Mouse (Mus musculus): ENCODE data around the gene Tnrc6c.

The Tnrc6c gene

GRCm38 (mm10) chr11:117638386-117638785 lies 15.7 kb upstream of the Tnrc6c start:
- no peak for DNase-seq (ENCODE audit: low read depth, low spot score)

GRCm38 (mm10) chr11:117638809-117639208 lies 15.3 kb upstream of the Tnrc6c start:
- no peak for DNase-seq (ENCODE audit: low read depth, low spot score)

- no peak for DNase-seq (ENCODE audit: low read depth, low spot score)
These were observed 14.6 kb upstream of the Tnrc6c start for GRCm38 (mm10) chr11:117639331-117639970.

GRCm38 (mm10) chr11:117642181-117642580 lies 11.9 kb upstream of the Tnrc6c start:
- DNase-seq (ENCODE audit: low read depth, low spot score) = no peak

GRCm38 (mm10) chr11:117643240-117643639 lies 10.8 kb upstream of the Tnrc6c start:
- no peak for DNase-seq (ENCODE audit: low read depth, low spot score)

GRCm38 (mm10) chr11:117646786-117647185 lies 7.3 kb upstream of the Tnrc6c start:
- DNase-seq (ENCODE audit: low read depth, low spot score) = peak; percentile 90

- no peak for DNase-seq (ENCODE audit: low read depth, low spot score)
These were observed 6.1 kb upstream of the Tnrc6c start for GRCm38 (mm10) chr11:117648005-117648404.

GRCm38 (mm10) chr11:117650721-117651644 lies 3.1 kb upstream of the Tnrc6c start:
- DNase-seq (ENCODE audit: low read depth, low spot score) = no peak

- DNase-seq (ENCODE audit: low read depth, low spot score) = no peak
These were observed 1.2 kb upstream of the Tnrc6c start for GRCm38 (mm10) chr11:117652907-117653306.

- peak; percentile 100 for DNase-seq (ENCODE audit: low read depth, low spot score)
These were observed 363 bp downstream of the Tnrc6c start for GRCm38 (mm10) chr11:117654380-117654924.

GRCm38 (mm10) chr11:117654934-117655291 lies 824 bp downstream of the Tnrc6c start:
- DNase-seq (ENCODE audit: low read depth, low spot score) = no peak

- DNase-seq (ENCODE audit: low read depth, low spot score) = no peak
These were observed 1.4 kb downstream of the Tnrc6c start for GRCm38 (mm10) chr11:117655292-117656076.

GRCm38 (mm10) chr11:117656077-117656401 lies 1.9 kb downstream of the Tnrc6c start:
- no peak for DNase-seq (ENCODE audit: low read depth, low spot score)

GRCm38 (mm10) chr11:117658974-117659373 lies 4.9 kb downstream of the Tnrc6c start:
- no peak for DNase-seq (ENCODE audit: low read depth, low spot score)

GRCm38 (mm10) chr11:117663036-117663809 lies 9.1 kb downstream of the Tnrc6c start:
- no peak for DNase-seq (ENCODE audit: low read depth, low spot score)

GRCm38 (mm10) chr11:117663810-117664139 lies 9.7 kb downstream of the Tnrc6c start:
- no peak for DNase-seq (ENCODE audit: low read depth, low spot score)

- no peak for DNase-seq (ENCODE audit: low read depth, low spot score)
These were observed 11.1 kb downstream of the Tnrc6c start for GRCm38 (mm10) chr11:117665189-117665588.

GRCm38 (mm10) chr11:117666563-117666962 lies 12.5 kb downstream of the Tnrc6c start:
- no peak for DNase-seq (ENCODE audit: low read depth, low spot score)

- DNase-seq (ENCODE audit: low read depth, low spot score) = no peak
These were observed 13.1 kb downstream of the Tnrc6c start for GRCm38 (mm10) chr11:117667152-117667551.

- no peak for DNase-seq (ENCODE audit: low read depth, low spot score)
These were observed 13.7 kb downstream of the Tnrc6c start for GRCm38 (mm10) chr11:117667825-117668224.

GRCm38 (mm10) chr11:117671626-117672025 lies 17.5 kb downstream of the Tnrc6c start:
- no peak for DNase-seq (ENCODE audit: low read depth, low spot score)
